Mouse (Mus musculus): ENCODE measurements around the gene Crls1.

The Crls1 gene

GRCm38 (mm10) chr2:132846407-132847358, at the start of gene Crls1:
Gene Crls1, plus strand, starts transcription at chr2:132846666.
- peak; percentile 98 for DNase-seq

GRCm38 (mm10) chr2:132802976-132803375, 43.5 kb upstream of the Crls1 start:
- DNase-seq, result no peak

GRCm38 (mm10) chr2:132815608-132816314, 30.7 kb upstream of the Crls1 start, which contains the start of the genes Trmt6 and Mcm8:
Gene Trmt6, minus strand, starts transcription at chr2:132816055.
Gene Mcm8, plus strand, starts transcription at chr2:132816141.
- DNase-seq, result peak; percentile 90

- peak; percentile 68 for DNase-seq
These were observed 5.4 kb upstream of the Crls1 start for GRCm38 (mm10) chr2:132841071-132841470.

- peak; percentile 18 for DNase-seq
These were observed 1.1 kb downstream of the Crls1 start for GRCm38 (mm10) chr2:132847581-132847980.

- no peak for DNase-seq
These were observed 1.9 kb downstream of the Crls1 start for GRCm38 (mm10) chr2:132848361-132848760.

GRCm38 (mm10) chr2:132849141-132849540, 2.7 kb downstream of the Crls1 start:
- DNase-seq, result no peak

GRCm38 (mm10) chr2:132853051-132853450, 6.6 kb downstream of the Crls1 start:
- DNase-seq, result no peak

- no peak for DNase-seq
These were observed 9.9 kb downstream of the Crls1 start for GRCm38 (mm10) chr2:132856333-132856732.

- no peak for DNase-seq
These were observed 14.0 kb downstream of the Crls1 start for GRCm38 (mm10) chr2:132860435-132860834.

GRCm38 (mm10) chr2:132861456-132861855, 15.0 kb downstream of the Crls1 start:
- no peak for DNase-seq

GRCm38 (mm10) chr2:132863325-132863724, 16.9 kb downstream of the Crls1 start:
- DNase-seq, result no peak

GRCm38 (mm10) chr2:132867521-132867920, 21.1 kb downstream of the Crls1 start:
- DNase-seq, result no peak

- no peak for DNase-seq
These were observed 23.2 kb downstream of the Crls1 start for GRCm38 (mm10) chr2:132869682-132870081.

GRCm38 (mm10) chr2:132870286-132870685, 23.8 kb downstream of the Crls1 start:
- no peak for DNase-seq

- no peak for DNase-seq
These were observed 25.2 kb downstream of the Crls1 start for GRCm38 (mm10) chr2:132871663-132872062.

GRCm38 (mm10) chr2:132873657-132874326, 27.3 kb downstream of the Crls1 start:
- DNase-seq, result no peak

- DNase-seq, result no peak
These were observed 30.5 kb downstream of the Crls1 start for GRCm38 (mm10) chr2:132876991-132877390.

GRCm38 (mm10) chr2:132879261-132880044, 33.0 kb downstream of the Crls1 start:
- no peak for DNase-seq

GRCm38 (mm10) chr2:132880844-132881645, 34.6 kb downstream of the Crls1 start, which contains the start of gene Lrrn4:
Gene Lrrn4, minus strand, starts transcription at chr2:132880891.
- DNase-seq, result no peak

- no peak for DNase-seq
These were observed 38.0 kb downstream of the Crls1 start for GRCm38 (mm10) chr2:132884303-132884967.
